Mouse (Mus musculus) heart, embryonic 16.5 days (tissue): Measurements from ENCODE around the gene Rab5b. TPM values are rescaled to one million over a fixed set of nuclear protein-coding genes. Genes with fewer than 3 reads are reported as not detected.
A peak's percentile ranks its signal among the peaks of the same experiment; 100 is the strongest.

Experiments used
- ATAC-seq: fragments of 200-750 bp; cut with Nextera tagmentation; replicated peaks from 2 replicates; pipeline ENCODE4 v1.8.0; 2017; ENCODE audit warnings: moderate number of reproducible peaks; ENCODE audit not compliant: insufficient read depth, low FRiP score; ENCODE audit errors: extremely low read depth
- H3K27ac ChIP-seq: fragments of 300-500 bp; sonication (generic); 2 replicates; pipeline ENCODE4 v1.5.1; 2014; ENCODE audit warnings: mild to moderate bottlenecking, low read length, control low read depth, moderate library complexity
- H3K27me3 ChIP-seq: fragments of 300-500 bp; sonication (generic); 2 replicates; pipeline ENCODE4 v1.6.1; 2014; ENCODE audit warnings: low read length, mixed read lengths; ENCODE audit not compliant: control insufficient read depth, insufficient read depth
- H3K36me3 ChIP-seq: fragments of 300-500 bp; sonication (generic); 2 replicates; pipeline ENCODE4 v1.6.1; 2014; ENCODE audit not compliant: control insufficient read depth, insufficient read depth
- H3K4me1 ChIP-seq: fragments of 300-500 bp; sonication (generic); 2 replicates; pipeline ENCODE4 v1.6.1; 2014; ENCODE audit warnings: low read length, mixed read lengths; ENCODE audit not compliant: control insufficient read depth, insufficient read depth
- H3K4me2 ChIP-seq: fragments of 300-500 bp; sonication (generic); 2 replicates; pipeline ENCODE4 v1.6.1; 2014; ENCODE audit warnings: low read depth, mild to moderate bottlenecking, control low read depth, low read length
- H3K4me3 ChIP-seq: fragments of 300-500 bp; sonication (generic); 2 replicates; pipeline ENCODE4 v1.5.1; 2014; ENCODE audit warnings: mild to moderate bottlenecking, control low read depth, low read length
- H3K9ac ChIP-seq: fragments of 300-500 bp; sonication (generic); 2 replicates; pipeline ENCODE4 v1.6.1; 2014; ENCODE audit warnings: low read length, control low read depth
- H3K9me3 ChIP-seq: fragments of 300-500 bp; sonication (generic); replicated peaks from 2 replicates; pipeline ENCODE4 v1.6.1; 2016; ENCODE audit warnings: low read length; ENCODE audit not compliant: control insufficient read depth
- WGBS: fragments of 180-500 bp; shearing (Covaris S2); extraction: QIAGEN DNeasy Blood & Tissue Kit; methylation state at CpG from one replicate; pipeline ENCODE4 v1.1.7; 2014; 5-methylcytosine and 5-hydroxymethylcytosine counted together
- polyA plus RNA-seq: library from polyadenylated mRNA; unstranded; fragments of >200 nt; fragmentation: Nextera tagmentation; extraction: Ambion mirVana; gene quantifications from 2 replicates; pipeline ENCODE4 v1.2.1, GENCODE M21; 2015

The Rab5b gene
- polyA plus RNA-seq, 1 experiment from 2014 or later = 69.8 TPM

GRCm38 (mm10) chr10:128673763-128674468 is 22.1 kb downstream of the Rab5b start, which contains the start of gene Suox:
Suox (minus strand) TSS chr10:128674073.
- H3K4me1 ChIP-seq = peaks cover 8% of the 10 kb centered on the region
- ATAC-seq = peak; percentile 94
- H3K4me3 ChIP-seq = peak within 1 kb of the TSS; percentile 85
- peak within 1 kb of the TSS; percentile 77 for H3K4me2 ChIP-seq
- H3K27ac ChIP-seq = peak within 1 kb of the TSS; percentile 67
- under 1% methylated on average over 58 of the region's 60 CpGs for WGBS
- peak within 1 kb of the TSS; percentile 79 for H3K9ac ChIP-seq
- H3K27me3 ChIP-seq = no peaks in the 10 kb centered on the region
- 0 out of 2 replicates have a peak, but pooled peaks cover 3% of the 10 kb centered on the region for H3K36me3 ChIP-seq
- H3K9me3 ChIP-seq = no peaks in the 10 kb centered on the region

DNA sequence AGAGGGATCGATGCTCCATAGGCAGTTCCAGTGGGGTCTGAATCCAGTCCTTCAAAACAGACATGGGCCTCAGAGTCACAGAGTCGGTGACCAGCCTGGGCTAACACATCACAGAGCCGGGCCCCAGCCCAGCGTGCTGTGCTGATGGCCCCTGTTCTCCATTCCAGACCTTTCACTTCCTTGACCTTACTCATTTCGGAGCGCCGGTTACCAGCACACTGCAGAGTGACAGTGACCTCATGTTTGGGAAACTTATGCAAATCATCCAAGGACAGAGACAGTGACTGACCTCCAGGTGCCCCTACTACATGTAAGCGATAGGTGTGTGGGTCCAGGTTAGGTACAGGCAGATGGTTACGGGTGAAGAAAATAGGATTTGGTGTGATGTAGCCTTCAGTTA is 24.9 kb downstream of the Rab5b start:
- H3K27ac ChIP-seq = no peak overlapping the region
- WGBS = 91% methylated on average over 9 of the region's 9 CpGs
- no peak for ATAC-seq
- H3K4me3 ChIP-seq = no peak overlapping the region
- H3K9me3 ChIP-seq = no peaks in the 10 kb centered on the region
- no peaks in the 10 kb centered on the region for H3K27me3 ChIP-seq
- 0 out of 2 replicates have a peak, but pooled peaks cover 3% of the 10 kb centered on the region for H3K36me3 ChIP-seq
- H3K4me2 ChIP-seq = no peak overlapping the region
- H3K9ac ChIP-seq = no peak overlapping the region
- H3K4me1 ChIP-seq = peaks cover 8% of the 10 kb centered on the region

DNA sequence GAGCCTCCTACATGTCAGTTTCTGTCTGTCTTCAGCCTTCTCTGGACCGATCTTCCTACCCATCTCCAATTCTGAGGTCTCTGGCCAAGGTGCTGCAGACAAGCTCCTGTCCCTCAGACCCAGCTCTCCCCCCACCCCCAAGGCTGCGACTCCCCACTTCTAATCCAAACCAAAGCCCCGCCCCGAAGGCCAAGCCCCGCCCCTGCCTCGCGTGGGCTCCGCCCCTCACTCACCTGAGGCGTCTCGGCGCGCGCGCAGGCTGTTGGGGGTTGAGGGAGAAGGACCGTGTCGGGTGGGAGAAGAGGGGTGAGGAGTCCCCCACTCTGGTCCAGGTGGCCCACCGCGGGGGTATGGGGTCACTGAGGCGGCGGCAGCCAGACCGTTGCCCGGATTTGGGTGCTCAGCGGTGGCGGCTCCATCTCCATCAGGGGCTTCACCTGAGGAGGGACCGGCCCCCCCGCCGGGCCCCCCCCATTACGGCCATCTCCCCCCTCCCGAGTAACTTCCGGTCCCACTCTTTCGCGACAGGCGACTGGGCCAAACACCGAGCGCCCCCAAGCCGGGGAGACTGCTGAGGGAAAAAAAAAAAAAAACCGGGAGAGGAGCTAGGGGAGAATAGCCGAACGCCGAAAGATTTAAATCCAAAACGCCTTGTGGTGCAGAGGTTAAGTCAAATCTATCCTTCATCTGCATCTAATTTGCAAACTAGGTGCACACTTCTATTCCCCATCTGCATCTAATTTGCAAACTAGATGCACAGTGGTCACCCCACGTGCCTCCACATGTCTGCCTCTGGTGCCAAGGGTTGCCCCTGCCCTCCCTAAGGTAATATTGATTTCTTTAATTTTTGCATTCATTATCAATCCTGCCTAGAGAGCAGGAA is 27.0 kb downstream of the Rab5b start:
- WGBS = 1% methylated on average over 42 of the region's 42 CpGs
- H3K27me3 ChIP-seq = no peaks in the 10 kb centered on the region
- H3K27ac ChIP-seq = peak overlapping the region; percentile 26; the same call in 1 of the 2 replicates
- ATAC-seq = peak; percentile 34; the same call in 1 of the 2 replicates
- peak overlapping the region; percentile 78 for H3K9ac ChIP-seq
- H3K4me3 ChIP-seq = peak overlapping the region; percentile 81
- peak overlapping the region; percentile 93 for H3K4me2 ChIP-seq
- peaks cover 5% of the 10 kb centered on the region for H3K4me1 ChIP-seq
- 0 out of 2 replicates have a peak, but pooled peaks cover 3% of the 10 kb centered on the region for H3K36me3 ChIP-seq
- H3K9me3 ChIP-seq = no peaks in the 10 kb centered on the region

GRCm38 (mm10) chr10:128665806-128666205 is 30.3 kb downstream of the Rab5b start:
- Histone ChIP-seq H3K27ac (no peak overlapping the region), H3K4me1 (no peaks in the 10 kb centered on the region), H3K9ac (no peak overlapping the region), H3K9me3 (no peaks in the 10 kb centered on the region), H3K4me3 (no peak overlapping the region), H3K36me3 (0 out of 2 replicates have a peak, but pooled peaks cover 1% of the 10 kb centered on the region), H3K4me2 (no peak overlapping the region), H3K27me3 (no peaks in the 10 kb centered on the region)
- WGBS = 90% methylated on average over 2 of the region's 2 CpGs
- ATAC-seq = no peak

- Histone ChIP-seq H3K4me1 (no peaks in the 10 kb centered on the region), H3K9me3 (no peaks in the 10 kb centered on the region), H3K27me3 (no peaks in the 10 kb centered on the region), H3K4me2 (no peak overlapping the region), H3K36me3 (no peaks in the 10 kb centered on the region), H3K9ac (no peak overlapping the region), H3K4me3 (no peak overlapping the region), H3K27ac (no peak overlapping the region)
- 72% methylated on average over 3 of the region's 3 CpGs for WGBS
- no peak for ATAC-seq
Observed at GRCm38 (mm10) chr10:128665307-128665706, 30.8 kb downstream of the Rab5b start.

DNA sequence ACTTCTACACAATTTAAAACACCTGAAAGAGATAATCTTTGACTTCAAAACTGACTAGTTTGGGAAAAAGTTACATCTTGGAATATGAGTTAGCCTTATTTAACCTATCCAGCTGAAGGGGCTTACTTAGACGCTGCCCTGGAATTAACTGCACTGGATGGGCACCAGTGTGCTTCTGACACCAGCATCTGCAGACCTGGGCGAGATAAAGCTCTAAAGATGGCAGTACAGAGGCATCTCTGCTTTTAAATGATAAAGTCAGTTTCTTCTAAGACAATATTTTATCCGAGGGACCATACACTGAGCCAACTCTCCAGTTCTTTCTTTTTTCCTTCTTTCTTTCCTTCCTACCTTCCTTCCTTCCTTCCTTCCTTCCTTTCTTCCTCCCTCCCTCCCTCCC is 31.3 kb downstream of the Rab5b start:
- no peak overlapping the region for H3K4me3 ChIP-seq
- no peaks in the 10 kb centered on the region for H3K4me1 ChIP-seq
- 58% methylated on average over 3 of the region's 3 CpGs for WGBS
- H3K27ac ChIP-seq = no peak overlapping the region
- H3K4me2 ChIP-seq = no peak overlapping the region
- no peaks in the 10 kb centered on the region for H3K36me3 ChIP-seq
- H3K9me3 ChIP-seq = no peaks in the 10 kb centered on the region
- no peak for ATAC-seq
- no peaks in the 10 kb centered on the region for H3K27me3 ChIP-seq
- no peak overlapping the region for H3K9ac ChIP-seq

DNA sequence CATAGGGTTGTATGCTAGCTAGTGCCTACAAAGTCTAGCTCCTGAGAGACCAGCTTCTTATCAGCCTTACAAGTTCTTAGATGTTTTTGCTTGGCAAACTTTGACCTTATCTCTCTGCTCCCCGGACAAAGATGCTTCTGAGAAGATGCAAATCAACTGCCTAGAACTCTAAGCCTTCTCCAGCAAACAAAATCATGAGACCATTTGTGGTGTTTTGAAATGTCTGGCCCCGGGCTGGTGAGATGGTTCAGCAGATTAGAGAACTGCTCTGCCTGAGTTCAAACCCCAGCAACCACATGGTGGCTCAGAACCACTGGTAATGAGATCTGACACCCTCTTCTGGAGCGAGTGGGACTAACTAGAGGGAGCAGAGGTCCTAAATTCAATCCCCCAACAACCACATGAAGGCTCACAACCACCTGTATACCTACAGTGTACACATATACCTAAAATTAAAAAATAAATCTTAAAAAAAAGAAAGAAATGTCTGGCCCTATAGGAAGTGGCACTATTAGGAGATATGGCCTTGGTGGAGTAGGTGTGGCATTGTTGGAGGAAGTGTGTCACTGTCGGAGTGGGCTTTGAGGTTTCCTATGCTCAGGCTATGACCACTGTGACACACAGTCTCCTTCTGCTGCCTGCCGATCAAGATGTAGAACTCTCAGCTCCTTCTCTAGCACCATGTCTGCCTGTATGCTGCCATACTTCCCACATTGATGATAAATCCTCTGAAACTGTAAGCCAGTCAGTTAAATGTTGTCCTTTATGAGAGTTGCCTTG is 32.4 kb downstream of the Rab5b start:
- H3K36me3 ChIP-seq = no peaks in the 10 kb centered on the region
- H3K4me1 ChIP-seq = no peaks in the 10 kb centered on the region
- WGBS = 47% methylated on average over 5 of the region's 5 CpGs
- H3K4me3 ChIP-seq = no peak overlapping the region
- H3K27me3 ChIP-seq = no peaks in the 10 kb centered on the region; the same call in 1 of the 2 replicates
- no peak overlapping the region for H3K4me2 ChIP-seq
- no peak overlapping the region for H3K27ac ChIP-seq
- H3K9ac ChIP-seq = no peak overlapping the region
- H3K9me3 ChIP-seq = no peaks in the 10 kb centered on the region
- ATAC-seq = no peak

DNA sequence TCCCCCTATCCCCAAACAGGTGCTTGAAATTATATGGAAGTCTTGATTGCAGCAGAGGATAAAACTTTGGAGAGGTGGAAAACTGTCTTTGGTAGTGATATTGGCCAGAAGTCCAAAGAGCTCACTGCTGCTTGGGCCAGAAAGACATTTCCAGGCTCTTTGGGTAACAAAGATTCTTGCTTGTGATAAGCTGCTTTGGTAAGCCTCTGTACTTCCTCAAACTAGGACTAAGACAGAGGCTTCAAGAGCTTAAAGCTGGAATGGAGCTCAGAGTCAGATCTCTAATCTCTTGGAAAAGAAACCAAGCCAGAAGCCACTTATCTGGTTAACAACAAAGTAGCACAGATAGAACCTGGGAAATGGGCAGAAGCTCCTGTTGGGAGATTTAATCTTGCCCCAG is 33.6 kb downstream of the Rab5b start:
- Histone ChIP-seq H3K9me3 (no peaks in the 10 kb centered on the region), H3K9ac (no peak overlapping the region), H3K27ac (no peak overlapping the region), H3K4me2 (no peak overlapping the region), H3K4me3 (no peak overlapping the region), H3K4me1 (no peaks in the 10 kb centered on the region), H3K27me3 (no peaks in the 10 kb centered on the region; the same call in 1 of the 2 replicates), H3K36me3 (no peaks in the 10 kb centered on the region)
- ATAC-seq = no peak
